Mouse (Mus musculus) forebrain, embryonic 14.5 days (tissue): Measurements from ENCODE around the gene Dexi. TPM values are rescaled to one million over a fixed set of nuclear protein-coding genes. Genes with fewer than 3 reads are reported as not detected.

Experiments used
- ATAC-seq: fragments of 200-750 bp; cut with Nextera tagmentation; 2 replicates; pipeline ENCODE4 v1.8.0; 2017; ENCODE audit warnings: mild to moderate bottlenecking, moderate library complexity
- DNase-seq: peaks from one replicate; pipeline ENCODE4 v3.0.0-alpha.2; 2015; ENCODE audit warnings: low spot score
- H3K27ac ChIP-seq: fragments of 300-500 bp; sonication (generic); 2 replicates; pipeline ENCODE4 v1.5.1; 2014; ENCODE audit warnings: low read depth, mild to moderate bottlenecking, control low read depth, low read length, moderate library complexity
- H3K27me3 ChIP-seq: fragments of 300-500 bp; sonication (generic); replicated peaks from 2 replicates; pipeline ENCODE4 v1.6.1; 2014; ENCODE audit warnings: low read length, control low read depth, mixed read lengths; ENCODE audit not compliant: control insufficient read depth, insufficient read depth
- H3K36me3 ChIP-seq: fragments of 300-500 bp; sonication (generic); 2 replicates; pipeline ENCODE4 v1.6.1; 2014; ENCODE audit warnings: low read length, control low read depth; ENCODE audit not compliant: control insufficient read depth, insufficient read depth
- H3K4me1 ChIP-seq: fragments of 300-500 bp; sonication (generic); 2 replicates; pipeline ENCODE4 v1.6.1; 2014; ENCODE audit warnings: antibody characterized with exemption, low read length, control low read depth; ENCODE audit not compliant: control insufficient read depth, insufficient read depth
- H3K4me2 ChIP-seq: fragments of 300-500 bp; sonication (generic); 2 replicates; pipeline ENCODE4 v1.6.1; 2014; ENCODE audit warnings: mild to moderate bottlenecking, control low read depth, low read length
- H3K4me3 ChIP-seq: fragments of 300-500 bp; sonication (generic); 2 replicates; pipeline ENCODE4 v1.5.1; 2014; ENCODE audit warnings: low read depth, low read length, control low read depth
- H3K9ac ChIP-seq: fragments of 300-500 bp; sonication (generic); 2 replicates; pipeline ENCODE4 v1.6.1; 2014; ENCODE audit warnings: mild to moderate bottlenecking, low read length, control low read depth, moderate library complexity
- H3K9me3 ChIP-seq: fragments of 300-500 bp; sonication (generic); replicated peaks from 2 replicates; pipeline ENCODE4 v1.6.1; 2016; ENCODE audit warnings: low read length, control low read depth, mixed read lengths; ENCODE audit not compliant: control insufficient read depth
- WGBS: fragments of 180-500 bp; shearing (Covaris S2); extraction: QIAGEN DNeasy Blood & Tissue Kit; methylation state at CpG from one replicate; pipeline ENCODE4 v1.1.7; 2014; 5-methylcytosine and 5-hydroxymethylcytosine counted together
- polyA plus RNA-seq: library from polyadenylated mRNA; unstranded; fragments of >200 nt; fragmentation: Nextera tagmentation; extraction: Ambion mirVana; gene quantifications from 2 replicates; pipeline ENCODE4 v1.2.1, GENCODE M21; 2014

The Dexi gene
- polyA plus RNA-seq, 1 experiment from 2014 or later: 21.6 TPM

DNA sequence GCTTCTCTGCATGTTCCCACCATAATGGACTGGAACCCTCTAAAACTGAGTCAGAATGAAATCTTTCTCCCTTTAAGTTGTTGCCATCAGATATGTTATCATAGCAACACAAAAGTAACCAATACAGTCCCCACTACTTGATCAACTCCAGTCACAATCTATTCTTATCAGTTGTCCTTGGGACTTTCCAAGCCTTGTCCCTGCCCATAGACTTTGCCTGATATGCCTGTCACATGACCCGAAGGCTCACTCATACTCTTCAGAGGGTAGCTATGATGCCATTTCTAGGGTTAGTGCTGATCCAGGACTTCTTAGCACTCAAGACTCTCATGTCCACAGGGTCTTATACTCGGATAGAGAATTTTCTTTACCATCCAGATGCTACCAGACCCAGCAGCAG, 82.7 kb downstream of the Dexi start:
- Histone ChIP-seq H3K4me1 (no peaks in the 10 kb centered on the region), H3K4me3 (no peak overlapping the region), H3K27me3 (no peaks in the 10 kb centered on the region), H3K9ac (no peak overlapping the region), H3K4me2 (no peak overlapping the region), H3K36me3 (no peaks in the 10 kb centered on the region), H3K27ac (no peak overlapping the region), H3K9me3 (no peaks in the 10 kb centered on the region)
- DNase-seq (no peak), ATAC-seq (no peak)
- WGBS: 75% methylated on average over 2 of the region's 2 CpGs

DNA sequence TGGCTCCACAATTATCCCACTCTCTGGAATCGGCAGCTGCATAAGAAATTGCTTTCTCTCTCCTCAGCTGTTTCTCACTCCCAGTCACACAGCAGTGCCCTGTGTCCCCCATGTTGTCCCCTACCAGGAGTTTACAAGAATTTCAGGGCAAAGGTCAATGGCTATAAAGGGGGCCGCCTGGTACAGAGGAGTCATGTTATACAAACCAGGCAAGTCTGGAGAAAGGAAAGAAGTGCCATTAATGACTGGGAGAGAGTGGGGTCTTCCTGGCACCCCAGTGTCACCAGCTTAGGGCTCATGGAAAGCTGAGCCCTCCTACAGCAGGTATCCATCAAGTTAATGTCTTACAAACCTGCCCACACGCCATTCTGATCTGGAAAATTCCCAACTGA, 88.3 kb downstream of the Dexi start:
- no peak for ATAC-seq
- no peak for DNase-seq
- Histone ChIP-seq H3K36me3 (no peaks in the 10 kb centered on the region), H3K27me3 (no peaks in the 10 kb centered on the region), H3K9me3 (no peaks in the 10 kb centered on the region), H3K9ac (no peak overlapping the region), H3K4me3 (no peak overlapping the region), H3K27ac (no peak overlapping the region), H3K4me1 (no peaks in the 10 kb centered on the region), H3K4me2 (no peak overlapping the region)
- WGBS: 77% methylated on average over 3 of the region's 3 CpGs

DNA sequence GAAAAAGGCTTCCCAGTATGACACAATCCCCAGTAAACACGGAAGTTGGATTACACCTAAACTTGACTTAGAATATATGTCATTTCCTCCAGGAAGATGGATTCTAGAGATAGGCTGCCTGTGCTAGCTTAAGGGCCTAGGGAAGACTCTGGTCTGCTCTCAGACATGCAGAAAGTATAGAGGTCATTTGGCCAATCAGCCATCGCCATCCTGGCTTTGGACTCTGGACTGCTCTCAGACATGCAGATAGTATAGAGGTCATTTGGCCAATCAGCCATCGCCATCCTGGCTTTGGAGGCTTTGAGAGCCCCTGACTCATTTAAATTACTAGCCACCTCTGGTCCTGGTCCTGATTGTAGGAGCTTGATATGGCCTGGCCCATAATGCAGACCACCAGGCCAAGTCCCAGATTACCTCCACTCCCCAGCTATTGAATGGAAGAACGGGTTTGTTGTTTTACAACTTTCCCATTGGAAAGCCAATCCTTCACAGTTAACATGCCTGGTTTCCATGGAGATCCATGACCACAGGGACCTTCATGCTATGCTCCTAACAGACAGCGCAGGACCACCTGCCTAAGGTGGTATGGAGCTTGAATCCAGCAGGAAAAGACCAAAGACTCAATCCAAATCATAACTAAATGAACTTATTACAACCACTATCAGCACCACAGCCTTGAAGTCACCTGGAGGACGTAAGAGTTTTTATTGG, 88.8 kb downstream of the Dexi start:
- Histone ChIP-seq H3K27me3 (no peaks in the 10 kb centered on the region), H3K27ac (no peak overlapping the region), H3K4me3 (no peak overlapping the region), H3K9ac (no peak overlapping the region), H3K4me1 (no peaks in the 10 kb centered on the region), H3K9me3 (no peaks in the 10 kb centered on the region), H3K36me3 (no peaks in the 10 kb centered on the region), H3K4me2 (no peak overlapping the region)
- ATAC-seq (no peak), DNase-seq (no peak)
- WGBS: 84% methylated on average over 6 of the region's 6 CpGs

Other genes starting within 250 kb of the Dexi start
- 3.4 and 5.1 TPM in 2 replicates for gene Emp2, start 229.1 kb downstream of the Dexi start, polyA plus RNA-seq
- 2.7 and 2.9 TPM in 2 replicates for gene Tekt5, start 147.6 kb downstream of the Dexi start, polyA plus RNA-seq
- 40.7 and 49.4 TPM in 2 replicates for gene Nubp1, start 131.1 kb downstream of the Dexi start, polyA plus RNA-seq
- 38.9 and 45.8 TPM in 2 replicates for gene Tvp23a, start 95.7 kb downstream of the Dexi start, polyA plus RNA-seq
- 0.12 and 0.15 TPM in 2 replicates for gene Ciita, start 63.0 kb downstream of the Dexi start, polyA plus RNA-seq
- gene Clec16a, start 2.3 kb upstream of the Dexi start, polyA plus RNA-seq: 50.2 and 65.6 TPM in 2 replicates
- gene Socs1, start 242.5 kb upstream of the Dexi start, polyA plus RNA-seq: 1.1 and 1.6 TPM in 2 replicates
- gene Tnp2, start 245.6 kb upstream of the Dexi start, polyA plus RNA-seq: not detected in 2 replicates
- not detected in 2 replicates for gene Prm3, start 247.9 kb upstream of the Dexi start, polyA plus RNA-seq